Mouse (Mus musculus) stomach, embryonic 15.5 days (tissue): ENCODE measurements around the gene Mylk4. TPM values are rescaled to one million over a fixed set of nuclear protein-coding genes. Genes with fewer than 3 reads are reported as not detected.

ENCODE experiments used
- ATAC-seq: fragments of 200-750 bp; cut with Nextera tagmentation; 2 replicates; pipeline ENCODE4 v1.8.0; 2017; ENCODE audit warnings: low read depth, moderate number of reproducible peaks, moderate TSS enrichment; ENCODE audit not compliant: insufficient read depth, low FRiP score
- H3K27ac ChIP-seq: fragments of 300-500 bp; sonication (generic); 2 replicates; pipeline ENCODE4 v1.5.1; 2015; ENCODE audit warnings: mild to moderate bottlenecking, inconsistent platforms
- H3K27me3 ChIP-seq: fragments of 300-500 bp; sonication (generic); replicated peaks from 2 replicates; pipeline ENCODE4 v1.6.1; 2015; ENCODE audit warnings: inconsistent platforms
- H3K36me3 ChIP-seq: fragments of 300-500 bp; sonication (generic); 2 replicates; pipeline ENCODE4 v1.6.1; 2015; ENCODE audit warnings: inconsistent platforms
- H3K4me1 ChIP-seq: fragments of 300-500 bp; sonication (generic); 2 replicates; pipeline ENCODE4 v1.6.1; 2015; ENCODE audit warnings: inconsistent platforms
- H3K4me2 ChIP-seq: fragments of 300-500 bp; sonication (generic); 2 replicates; pipeline ENCODE4 v1.6.1; 2015; ENCODE audit warnings: mild to moderate bottlenecking, inconsistent platforms
- H3K4me3 ChIP-seq: fragments of 300-500 bp; sonication (generic); replicated peaks from 2 replicates; pipeline ENCODE4 v1.5.1; 2015; ENCODE audit warnings: inconsistent platforms
- H3K9ac ChIP-seq: fragments of 300-500 bp; sonication (generic); 2 replicates; pipeline ENCODE4 v1.6.1; 2015; ENCODE audit warnings: inconsistent platforms
- H3K9me3 ChIP-seq: fragments of 300-500 bp; sonication (generic); 2 replicates; pipeline ENCODE4 v1.6.1; 2016; ENCODE audit warnings: inconsistent platforms
- WGBS: fragments of 180-500 bp; shearing (Covaris S2); methylation state at CpG from one replicate; pipeline ENCODE4 v1.1.7; 2015; 5-methylcytosine and 5-hydroxymethylcytosine counted together
- polyA plus RNA-seq: library from polyadenylated mRNA; unstranded; fragments of >200 nt; fragmentation: Nextera tagmentation; extraction: Ambion mirVana; gene quantifications from 2 replicates; pipeline ENCODE4 v1.2.1, GENCODE M21; 2015

Gene Mylk4
- polyA plus RNA-seq = 0.22 and 0.24 TPM in 2 replicates

- Histone ChIP-seq H3K9me3 (no peaks in the 10 kb centered on the region), H3K4me3 (no peak within 1 kb of the TSS), H3K27ac (no peak within 1 kb of the TSS), H3K4me2 (no peak within 1 kb of the TSS), H3K27me3 (no peaks in the 10 kb centered on the region), H3K4me1 (no peaks in the 10 kb centered on the region), H3K9ac (no peak within 1 kb of the TSS), H3K36me3 (no peaks in the 10 kb centered on the region)
- 81% methylated on average over 8 of the region's 8 CpGs for WGBS
- ATAC-seq = no peak
Observed at GRCm38 (mm10) chr13:32783816-32784215, at the start of gene Mylk4. Gene Mylk4, minus strand, starts transcription at chr13:32783954.

DNA sequence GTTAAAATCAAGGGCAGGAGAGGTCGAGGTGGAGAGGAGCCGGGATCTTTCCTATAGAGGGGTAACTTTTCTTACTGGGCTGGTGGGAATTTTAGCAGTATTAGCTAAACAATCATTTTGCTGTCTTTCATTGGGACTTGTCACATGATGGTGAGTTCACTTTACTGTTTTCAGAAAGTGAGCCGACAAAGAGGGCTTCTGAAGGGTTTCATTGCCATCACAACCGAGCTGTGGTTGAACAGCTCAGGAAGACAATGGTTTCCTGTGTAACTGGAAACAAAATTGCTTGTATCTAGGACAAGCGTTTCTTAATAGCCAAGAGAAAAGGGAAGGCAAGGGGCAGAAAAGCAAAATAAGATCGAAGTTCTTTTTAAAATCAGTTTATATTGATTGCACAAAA is 49.5 kb upstream of the Mylk4 start:
- H3K9me3 ChIP-seq = no peaks in the 10 kb centered on the region
- H3K4me2 ChIP-seq = no peak overlapping the region
- no peaks in the 10 kb centered on the region for H3K4me1 ChIP-seq
- H3K27me3 ChIP-seq = no peaks in the 10 kb centered on the region
- H3K27ac ChIP-seq = no peak overlapping the region
- H3K4me3 ChIP-seq = no peak overlapping the region
- H3K9ac ChIP-seq = no peak overlapping the region
- no peaks in the 10 kb centered on the region for H3K36me3 ChIP-seq
- 60% methylated on average over 6 of the region's 6 CpGs for WGBS
- ATAC-seq = no peak

GRCm38 (mm10) chr13:32832776-32833175 is 49.0 kb upstream of the Mylk4 start:
- no peak for ATAC-seq
- H3K36me3 ChIP-seq = no peaks in the 10 kb centered on the region
- no peak overlapping the region for H3K4me2 ChIP-seq
- H3K4me1 ChIP-seq = no peaks in the 10 kb centered on the region
- no peak overlapping the region for H3K27ac ChIP-seq
- no peak overlapping the region for H3K4me3 ChIP-seq
- 58% methylated on average over 3 of the region's 3 CpGs for WGBS
- H3K9me3 ChIP-seq = no peaks in the 10 kb centered on the region
- H3K9ac ChIP-seq = no peak overlapping the region
- H3K27me3 ChIP-seq = no peaks in the 10 kb centered on the region

DNA sequence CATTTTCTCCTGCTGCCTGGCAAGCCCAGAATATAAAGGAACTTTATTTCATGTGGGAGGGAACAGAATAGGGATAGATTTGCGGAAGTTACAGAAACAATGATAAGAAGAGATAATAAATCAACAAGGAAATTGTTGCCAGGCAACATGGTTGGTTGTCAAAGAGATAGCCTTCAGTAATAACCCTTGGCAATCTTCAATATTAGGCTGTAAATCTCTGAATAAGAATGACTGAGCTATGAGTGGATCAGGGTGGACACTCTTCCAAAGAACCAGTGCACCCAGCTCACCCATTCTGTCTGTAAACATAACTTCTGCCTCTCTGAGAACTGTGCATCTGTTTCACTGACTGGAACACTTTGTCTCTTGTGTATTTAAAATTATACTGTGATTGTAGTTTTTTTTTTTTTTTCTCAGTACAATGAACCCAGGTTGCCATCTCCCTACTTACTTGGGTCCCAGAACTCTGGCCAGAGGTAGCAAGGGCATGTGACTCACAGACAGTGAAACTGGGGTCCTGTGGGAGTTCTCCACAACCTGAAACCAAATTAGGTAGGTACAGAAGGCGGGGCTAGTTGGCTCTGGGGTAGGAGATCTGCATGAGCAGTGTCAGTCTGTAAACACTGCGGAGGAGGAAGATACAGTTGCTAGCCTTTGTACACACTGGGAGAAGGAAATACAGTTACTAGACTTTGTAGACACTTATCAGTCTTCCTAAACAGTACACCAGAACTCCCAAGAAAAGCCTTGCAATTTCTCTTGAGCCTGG is 47.9 kb upstream of the Mylk4 start:
- no peak overlapping the region for H3K4me2 ChIP-seq
- ATAC-seq = no peak
- 68% methylated on average over 3 of the region's 3 CpGs for WGBS
- H3K27ac ChIP-seq = no peak overlapping the region
- no peaks in the 10 kb centered on the region for H3K36me3 ChIP-seq
- H3K9me3 ChIP-seq = no peaks in the 10 kb centered on the region
- no peak overlapping the region for H3K4me3 ChIP-seq
- no peak overlapping the region for H3K9ac ChIP-seq
- no peaks in the 10 kb centered on the region for H3K4me1 ChIP-seq
- no peaks in the 10 kb centered on the region for H3K27me3 ChIP-seq

DNA sequence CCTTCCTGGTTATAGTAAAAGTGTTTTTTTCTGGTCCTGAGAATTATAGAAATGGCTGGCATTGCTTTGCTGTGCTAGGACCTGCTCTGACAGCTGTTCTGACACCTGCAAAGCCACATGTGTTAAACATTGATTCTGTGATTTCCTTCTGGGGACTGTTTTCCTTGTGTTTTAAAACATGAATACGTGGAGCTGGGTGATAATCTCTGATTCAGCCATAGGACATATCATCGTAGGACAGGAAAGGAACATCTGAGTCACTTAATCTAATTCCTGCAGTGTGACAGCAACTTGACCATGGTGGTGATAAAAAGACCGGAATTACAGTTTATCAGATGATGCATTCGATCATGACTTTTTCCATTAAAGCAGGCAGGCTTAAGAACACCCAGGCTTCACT is 45.1 kb upstream of the Mylk4 start:
- Histone ChIP-seq H3K36me3 (no peaks in the 10 kb centered on the region), H3K4me1 (no peaks in the 10 kb centered on the region), H3K27me3 (no peaks in the 10 kb centered on the region), H3K9me3 (no peaks in the 10 kb centered on the region), H3K4me2 (no peak overlapping the region), H3K9ac (no peak overlapping the region), H3K27ac (no peak overlapping the region), H3K4me3 (no peak overlapping the region)
- 71% methylated on average over 4 of the region's 4 CpGs for WGBS
- no peak for ATAC-seq

DNA sequence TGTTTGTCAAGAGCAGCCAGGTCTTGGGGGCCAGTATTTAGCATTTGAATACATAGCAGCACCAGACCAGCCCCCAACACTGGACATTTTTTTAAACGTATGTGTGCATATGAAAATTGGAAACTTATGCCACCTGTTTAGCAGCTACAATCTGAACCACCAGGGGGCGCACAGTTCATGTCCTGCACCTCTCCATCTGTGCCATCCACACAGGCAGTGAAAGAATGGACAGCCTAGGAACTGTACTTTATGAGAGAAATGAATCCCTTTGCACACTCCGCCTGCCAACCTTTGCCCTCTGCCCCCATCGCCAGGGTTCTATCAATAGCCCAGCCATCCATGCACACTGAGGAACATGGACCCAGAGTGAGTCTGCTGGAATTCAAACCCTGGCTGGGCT is 44.2 kb upstream of the Mylk4 start:
- Histone ChIP-seq H3K4me1 (no peaks in the 10 kb centered on the region), H3K4me2 (no peak overlapping the region), H3K4me3 (no peak overlapping the region), H3K36me3 (no peaks in the 10 kb centered on the region), H3K9me3 (no peaks in the 10 kb centered on the region), H3K27ac (no peak overlapping the region), H3K9ac (no peak overlapping the region), H3K27me3 (no peaks in the 10 kb centered on the region)
- WGBS = 52% methylated on average over 4 of the region's 4 CpGs
- ATAC-seq = peak; percentile 39; the same call in 1 of the 2 replicates

DNA sequence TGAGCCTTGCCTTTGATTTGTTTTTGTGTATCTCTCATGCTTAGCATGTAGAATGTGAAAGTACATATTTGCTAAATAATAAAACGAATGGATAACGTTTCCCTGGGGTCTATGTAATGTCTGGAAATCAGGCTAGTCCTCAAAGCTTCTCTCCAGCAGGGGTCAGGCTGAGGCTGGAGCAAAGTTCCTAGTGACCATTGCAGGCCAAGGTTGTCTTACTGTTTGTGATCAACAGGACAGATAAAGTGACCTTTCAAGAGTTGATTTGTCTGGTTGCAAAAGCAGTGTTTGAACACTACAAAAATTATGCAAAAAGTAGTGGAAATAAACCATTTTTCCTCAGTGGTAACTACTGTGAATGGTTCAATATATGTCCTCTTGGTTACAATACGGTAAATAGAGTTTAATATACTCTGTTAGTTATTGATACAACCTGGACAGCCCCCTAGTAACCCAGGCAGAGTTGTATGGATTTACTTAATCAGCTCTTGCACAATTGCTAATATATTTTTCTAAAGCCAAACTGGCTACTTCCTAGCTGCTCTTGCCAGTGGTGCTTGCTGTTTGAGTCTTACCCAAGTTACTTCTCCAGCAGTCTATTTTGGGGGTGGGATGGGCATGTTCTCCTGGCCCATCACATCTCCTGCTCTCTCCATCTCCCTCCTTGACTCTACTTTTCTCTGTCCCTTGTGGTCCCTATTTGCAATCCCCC is 43.5 kb upstream of the Mylk4 start:
- WGBS = 78% methylated on average over 3 of the region's 3 CpGs
- Histone ChIP-seq H3K4me3 (no peak overlapping the region), H3K4me2 (no peak overlapping the region), H3K36me3 (no peaks in the 10 kb centered on the region), H3K9me3 (no peaks in the 10 kb centered on the region), H3K9ac (no peak overlapping the region), H3K27ac (no peak overlapping the region), H3K27me3 (no peaks in the 10 kb centered on the region), H3K4me1 (no peaks in the 10 kb centered on the region)
- no peak for ATAC-seq

DNA sequence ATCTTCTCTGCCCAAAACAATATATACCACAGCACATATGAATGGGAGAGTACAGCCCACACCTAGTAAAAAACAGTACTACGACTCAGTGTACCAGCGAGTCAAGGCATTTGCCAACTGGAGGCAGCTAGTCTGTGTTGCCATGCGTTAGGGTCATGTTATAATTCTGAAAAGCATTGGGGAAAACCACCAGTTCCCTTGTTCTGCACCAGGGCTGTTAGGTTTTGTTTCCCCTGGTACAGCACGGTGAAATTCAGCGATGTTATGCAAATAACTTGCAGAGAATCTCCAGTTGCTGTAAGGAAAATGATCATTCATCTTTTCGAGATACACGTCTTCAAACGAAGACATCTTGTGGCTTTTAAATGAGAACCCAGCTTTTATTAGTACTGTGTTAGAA is 41.8 kb upstream of the Mylk4 start:
- ATAC-seq = no peak

GRCm38 (mm10) chr13:32824377-32825330 is 40.9 kb upstream of the Mylk4 start:
- Histone ChIP-seq H3K4me2 (no peak overlapping the region), H3K9me3 (no peaks in the 10 kb centered on the region), H3K36me3 (peaks cover 4% of the 10 kb centered on the region), H3K27me3 (no peaks in the 10 kb centered on the region), H3K27ac (no peak overlapping the region), H3K4me1 (no peaks in the 10 kb centered on the region), H3K4me3 (no peak overlapping the region), H3K9ac (no peak overlapping the region)
- ATAC-seq = no peak; the same call in 1 of the 2 replicates
- WGBS = 71% methylated on average over 6 of the region's 6 CpGs

More for the DNA sequence above, 41.8 kb upstream of the Mylk4 start:
- 89% methylated on average over 8 of the region's 8 CpGs for WGBS
- H3K9me3 ChIP-seq = no peaks in the 10 kb centered on the region
- no peak overlapping the region for H3K27ac ChIP-seq
- no peak overlapping the region for H3K4me2 ChIP-seq
- H3K4me3 ChIP-seq = no peak overlapping the region
- H3K27me3 ChIP-seq = no peaks in the 10 kb centered on the region
- peaks cover 4% of the 10 kb centered on the region; the same call in 1 of the 2 replicates for H3K36me3 ChIP-seq
- H3K4me1 ChIP-seq = no peaks in the 10 kb centered on the region
- no peak overlapping the region for H3K9ac ChIP-seq

- ATAC-seq = 0 out of 2 replicates have a peak, but pooled peaks have one; percentile 19
- Histone ChIP-seq H3K36me3 (peaks cover 4% of the 10 kb centered on the region), H3K4me1 (no peaks in the 10 kb centered on the region), H3K4me2 (no peak overlapping the region), H3K9ac (no peak overlapping the region), H3K27ac (no peak overlapping the region), H3K27me3 (no peaks in the 10 kb centered on the region), H3K9me3 (no peaks in the 10 kb centered on the region), H3K4me3 (no peak overlapping the region)
- WGBS = 86% methylated on average over 6 of the region's 6 CpGs
Observed at GRCm38 (mm10) chr13:32823126-32823525, 39.4 kb upstream of the Mylk4 start.

- Histone ChIP-seq H3K27me3 (no peaks in the 10 kb centered on the region), H3K9me3 (no peaks in the 10 kb centered on the region), H3K4me3 (no peak overlapping the region), H3K36me3 (peaks cover 8% of the 10 kb centered on the region), H3K4me2 (no peak overlapping the region), H3K27ac (no peak overlapping the region), H3K9ac (no peak overlapping the region), H3K4me1 (no peaks in the 10 kb centered on the region)
- WGBS = 96% methylated on average over 4 of the region's 4 CpGs
- ATAC-seq = no peak
Observed at GRCm38 (mm10) chr13:32821671-32822070, 37.9 kb upstream of the Mylk4 start.
